Mouse (Mus musculus) G1E (cell line): Measurements from ENCODE around the gene Prpf3.

ENCODE experiments used
- CTCF ChIP-seq: IDR thresholded peaks from 2 replicates; pipeline ENCODE4 v1.5.1; 2012; ENCODE audit warnings: low read depth, low read length, inconsistent platforms, mixed read lengths
- GATA1 ChIP-seq: IDR thresholded peaks from 2 replicates; pipeline ENCODE4 v1.6.1; 2012; ENCODE audit warnings: borderline replicate concordance, low read length, inconsistent platforms, mixed read lengths
- TAL1 ChIP-seq: conservative IDR thresholded peaks from 2 replicates; pipeline ENCODE4 v1.6.1; 2012; ENCODE audit warnings: low read depth, low read length, inconsistent platforms, mixed read lengths

DNA sequence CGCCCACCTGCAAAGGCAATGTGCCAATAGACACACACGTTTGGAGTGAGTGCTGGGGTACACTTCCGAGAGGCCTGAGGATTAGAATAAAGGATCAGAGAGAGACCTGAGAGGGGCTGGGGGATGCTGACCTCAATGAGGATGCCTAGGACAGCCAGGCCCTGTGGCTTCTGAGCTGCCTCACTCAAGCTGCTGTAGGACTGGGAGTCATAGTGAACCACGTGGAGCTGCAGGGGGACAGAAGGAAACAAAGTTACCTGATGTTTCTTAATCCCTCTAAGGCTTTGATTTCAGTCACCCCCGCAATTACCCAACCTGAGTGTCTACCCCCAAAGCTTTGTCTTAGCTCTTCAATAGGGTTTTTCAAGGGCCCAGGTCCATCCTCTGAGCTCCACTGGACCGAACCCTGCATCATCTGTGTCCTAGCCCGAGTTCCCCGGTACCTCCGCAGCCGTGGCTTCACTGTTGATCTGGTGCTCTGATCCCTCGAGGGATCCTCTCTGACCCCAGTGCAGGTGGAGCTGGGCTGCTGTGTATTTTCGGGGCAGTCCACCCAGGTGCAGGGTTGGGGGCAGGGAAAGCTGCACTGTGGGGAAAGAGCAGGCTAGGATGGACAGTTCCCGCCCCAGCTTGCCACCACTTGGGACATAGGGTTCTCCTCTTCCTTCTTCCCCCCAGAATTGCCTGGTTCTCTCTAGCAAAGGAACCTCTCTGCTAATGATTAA is 44.3 kb upstream of the Prpf3 start:
- TF ChIP-seq CTCF, result no peak
- no peak for TF ChIP-seq TAL1
- no peak for TF ChIP-seq GATA1
